Mouse (Mus musculus) midbrain, embryonic 13.5 days (tissue): Measurements from ENCODE around the gene Inafm2. TPM values are rescaled to one million over a fixed set of nuclear protein-coding genes. Genes with fewer than 3 reads are reported as not detected.

Experiments
- ATAC-seq: fragments of 200-750 bp; cut with Nextera tagmentation; 2 replicates; pipeline ENCODE4 v1.8.0; 2017; ENCODE audit warnings: mild to moderate bottlenecking, moderate TSS enrichment, moderate library complexity
- H3K27ac ChIP-seq: fragments of 300-500 bp; sonication (generic); 2 replicates; pipeline ENCODE4 v1.5.1; 2015; ENCODE audit warnings: inconsistent platforms, mild to moderate bottlenecking, moderate library complexity
- H3K27me3 ChIP-seq: fragments of 300-500 bp; sonication (generic); 2 replicates; pipeline ENCODE4 v1.6.1; 2015; ENCODE audit warnings: mild to moderate bottlenecking, inconsistent platforms
- H3K36me3 ChIP-seq: fragments of 300-500 bp; sonication (generic); 2 replicates; pipeline ENCODE4 v1.6.1; 2015; ENCODE audit warnings: mild to moderate bottlenecking, inconsistent platforms
- H3K4me1 ChIP-seq: fragments of 300-500 bp; sonication (generic); replicated peaks from 2 replicates; pipeline ENCODE4 v1.6.1; 2015; ENCODE audit warnings: inconsistent platforms
- H3K4me2 ChIP-seq: fragments of 300-500 bp; sonication (generic); replicated peaks from 2 replicates; pipeline ENCODE4 v1.6.1; 2015; ENCODE audit warnings: moderate library complexity, mild to moderate bottlenecking, inconsistent platforms
- H3K4me3 ChIP-seq: fragments of 300-500 bp; sonication (generic); replicated peaks from 2 replicates; pipeline ENCODE4 v1.5.1; 2015; ENCODE audit warnings: mild to moderate bottlenecking, inconsistent platforms
- H3K9ac ChIP-seq: fragments of 300-500 bp; sonication (generic); replicated peaks from 2 replicates; pipeline ENCODE4 v1.6.1; 2015; ENCODE audit warnings: mild to moderate bottlenecking, inconsistent platforms
- H3K9me3 ChIP-seq: fragments of 300-500 bp; sonication (generic); 2 replicates; pipeline ENCODE4 v1.6.1; 2016; ENCODE audit warnings: mild to moderate bottlenecking, inconsistent platforms
- WGBS: fragments of 180-500 bp; shearing (Covaris S2); methylation state at CpG from one replicate; pipeline ENCODE4 v1.1.7; 2015; 5-methylcytosine and 5-hydroxymethylcytosine counted together
- polyA plus RNA-seq: library from polyadenylated mRNA; unstranded; fragments of >200 nt; fragmentation: Nextera tagmentation; extraction: Ambion mirVana; gene quantifications from 2 replicates; pipeline ENCODE4 v1.2.1, GENCODE M21; 2015

Gene Inafm2
- 24.6 and 25.8 TPM in 2 replicates for polyA plus RNA-seq

GRCm38 (mm10) chr2:118745232-118745884, at the start of gene Inafm2:
Gene Inafm2, plus strand, starts transcription at chr2:118745758.
- peak; percentile 91 for ATAC-seq
- under 1% methylated on average over 55 of the region's 57 CpGs for WGBS
- Histone ChIP-seq H3K4me3 (peak within 1 kb of the TSS; percentile 73), H3K9me3 (no peaks in the 10 kb centered on the region), H3K27me3 (peaks cover 28% of the 10 kb centered on the region), H3K27ac (peak within 1 kb of the TSS; percentile 77), H3K36me3 (no peaks in the 10 kb centered on the region), H3K4me2 (peak within 1 kb of the TSS; percentile 83), H3K4me1 (peaks cover 50% of the 10 kb centered on the region), H3K9ac (peak within 1 kb of the TSS; percentile 92)

DNA sequence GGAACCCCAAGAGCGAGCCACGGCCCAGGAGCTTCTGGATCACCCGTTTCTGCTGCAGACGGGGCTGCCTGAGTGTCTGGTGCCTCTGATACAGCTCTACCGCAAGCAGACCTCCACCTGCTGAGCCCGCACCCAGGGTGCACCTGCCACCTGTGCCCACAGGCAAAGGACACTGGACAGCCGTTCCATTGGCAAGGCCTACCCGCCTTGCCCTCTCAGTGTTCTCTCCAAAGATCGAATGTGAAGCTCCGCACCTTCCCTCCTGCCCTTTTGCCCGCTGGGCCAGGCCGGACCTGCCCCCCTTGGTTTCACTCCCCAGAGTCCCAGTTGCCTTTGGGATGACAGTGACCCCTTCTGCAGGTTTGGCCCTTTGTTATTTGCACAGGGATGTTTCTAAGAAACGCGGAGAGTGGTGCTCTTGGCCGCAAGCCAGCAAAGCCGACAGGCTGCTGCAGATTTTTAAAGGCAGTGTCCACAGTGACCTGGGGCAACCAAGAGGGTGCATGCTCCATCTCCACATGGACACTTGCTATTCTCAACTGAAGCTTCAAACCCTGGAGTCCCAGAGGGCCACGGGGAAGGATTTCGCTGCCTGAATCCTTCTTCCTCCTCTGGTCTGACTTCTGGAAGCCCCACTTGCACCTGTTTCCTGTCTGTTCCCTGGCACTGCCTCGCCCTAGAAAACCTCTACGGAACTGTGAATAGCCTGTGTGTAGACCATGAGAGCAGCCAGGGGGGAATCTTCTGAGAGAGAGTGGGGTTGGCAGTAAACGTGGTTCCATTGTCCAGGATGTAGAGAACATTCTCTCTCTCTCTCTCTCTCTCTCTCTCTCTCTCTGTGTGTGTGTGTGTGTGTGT, 48.9 kb upstream of the Inafm2 start:
- Histone ChIP-seq H3K4me1 (peaks cover 23% of the 10 kb centered on the region), H3K27ac (no peak overlapping the region), H3K36me3 (no peaks in the 10 kb centered on the region; the same call in 1 of the 2 replicates), H3K27me3 (peaks cover 78% of the 10 kb centered on the region), H3K4me2 (no peak overlapping the region), H3K9ac (no peak overlapping the region), H3K4me3 (no peak overlapping the region), H3K9me3 (no peaks in the 10 kb centered on the region)
- ATAC-seq = no peak
- WGBS = 53% methylated on average over 21 of the region's 21 CpGs

DNA sequence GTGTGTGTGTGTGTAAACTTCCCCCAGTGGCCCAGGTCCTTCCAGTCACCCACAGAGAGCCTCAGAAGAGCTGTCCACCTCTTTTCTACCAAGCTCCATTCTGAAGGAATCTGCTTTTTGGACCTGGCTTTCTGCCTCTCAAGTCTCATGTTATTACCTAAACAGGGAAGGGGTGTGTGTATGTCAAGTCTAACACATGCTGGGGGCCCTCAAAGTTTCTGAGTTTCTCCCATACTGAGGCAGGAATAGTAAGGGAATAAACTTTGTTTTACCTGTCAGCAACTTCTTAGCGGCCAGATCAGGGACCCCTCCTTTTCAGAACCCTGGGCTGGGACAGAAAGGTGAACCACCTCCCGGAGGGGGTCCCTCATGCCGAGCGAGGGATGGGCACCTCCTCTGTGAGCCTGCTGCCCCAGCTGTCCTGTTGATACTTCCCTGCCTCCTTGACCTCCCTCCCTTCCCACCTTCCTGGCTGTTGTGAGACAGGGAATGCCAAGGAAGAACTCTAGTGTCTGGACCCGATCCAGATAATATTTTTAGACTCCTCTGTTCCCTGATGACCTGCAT, 48.2 kb upstream of the Inafm2 start:
- Histone ChIP-seq H3K36me3 (no peaks in the 10 kb centered on the region; the same call in 1 of the 2 replicates), H3K4me3 (no peak overlapping the region), H3K27ac (no peak overlapping the region), H3K4me2 (no peak overlapping the region), H3K9me3 (no peaks in the 10 kb centered on the region), H3K4me1 (peaks cover 27% of the 10 kb centered on the region), H3K9ac (no peak overlapping the region), H3K27me3 (peaks cover 85% of the 10 kb centered on the region)
- ATAC-seq = no peak
- WGBS = 57% methylated on average over 5 of the region's 5 CpGs

GRCm38 (mm10) chr2:118697955-118698354, 47.6 kb upstream of the Inafm2 start:
- H3K4me1 ChIP-seq = peaks cover 33% of the 10 kb centered on the region
- H3K9me3 ChIP-seq = no peaks in the 10 kb centered on the region
- peaks cover 91% of the 10 kb centered on the region for H3K27me3 ChIP-seq
- H3K4me2 ChIP-seq = no peak overlapping the region
- no peak overlapping the region for H3K4me3 ChIP-seq
- H3K27ac ChIP-seq = no peak overlapping the region
- ATAC-seq = no peak
- WGBS = 46% methylated on average over 7 of the region's 7 CpGs
- H3K9ac ChIP-seq = no peak overlapping the region
- H3K36me3 ChIP-seq = no peaks in the 10 kb centered on the region; the same call in 1 of the 2 replicates

DNA sequence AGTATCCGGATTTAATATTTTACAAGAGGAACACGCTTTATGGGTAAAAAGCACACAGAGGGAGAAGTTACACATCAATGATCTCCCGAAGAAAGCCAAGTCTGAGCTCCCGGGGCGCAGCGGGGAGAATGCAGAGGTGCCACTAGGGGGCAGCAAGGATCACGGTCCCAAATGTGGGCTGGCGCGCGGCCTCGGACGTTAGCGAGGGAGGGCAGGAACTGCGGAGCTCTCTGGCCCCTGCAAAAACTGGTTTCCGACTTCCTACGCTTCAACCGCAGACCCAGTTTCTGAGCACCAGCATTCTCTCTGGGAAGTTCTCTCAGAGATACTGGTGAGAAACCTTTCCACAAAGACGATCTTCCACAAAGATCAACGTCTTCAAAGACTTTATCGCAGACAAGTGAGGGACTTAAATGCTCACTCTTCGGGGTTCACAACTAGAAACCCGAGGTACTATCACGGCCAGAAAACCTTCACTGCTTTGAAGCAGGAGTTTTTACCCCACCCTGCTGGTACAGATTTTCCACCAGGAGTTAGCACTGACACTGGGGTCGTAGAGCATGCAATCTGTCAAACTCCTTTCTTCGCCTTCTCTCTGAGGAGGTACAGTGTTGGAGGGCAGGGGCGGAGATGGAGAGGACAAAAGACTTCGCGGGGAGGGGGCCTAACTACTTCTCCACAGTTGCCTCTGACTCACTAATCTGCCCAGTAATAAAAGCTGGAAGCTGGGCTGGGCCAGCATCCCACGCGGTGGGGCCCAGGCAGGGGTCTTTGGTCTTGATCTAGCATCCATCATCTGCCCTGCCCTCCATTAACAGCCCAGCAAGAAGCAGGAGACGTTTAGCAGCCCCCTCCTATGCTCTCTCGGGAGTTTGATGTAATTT, 45.1 kb upstream of the Inafm2 start:
- H3K36me3 ChIP-seq = no peaks in the 10 kb centered on the region
- H3K27me3 ChIP-seq = peaks cover 92% of the 10 kb centered on the region
- no peak overlapping the region for H3K9ac ChIP-seq
- no peaks in the 10 kb centered on the region for H3K9me3 ChIP-seq
- H3K4me2 ChIP-seq = peak overlapping the region; percentile 48
- peaks cover 49% of the 10 kb centered on the region for H3K4me1 ChIP-seq
- ATAC-seq = peak; percentile 25; the same call in 1 of the 2 replicates
- WGBS = 2% methylated on average over 32 of the region's 32 CpGs
- peak overlapping the region; percentile 23 for H3K4me3 ChIP-seq
- no peak overlapping the region for H3K27ac ChIP-seq

GRCm38 (mm10) chr2:118701161-118701560, 44.4 kb upstream of the Inafm2 start:
- Histone ChIP-seq H3K9me3 (no peaks in the 10 kb centered on the region), H3K27me3 (peaks cover 95% of the 10 kb centered on the region), H3K36me3 (no peaks in the 10 kb centered on the region), H3K9ac (no peak overlapping the region), H3K4me3 (no peak overlapping the region), H3K4me2 (peak overlapping the region; percentile 48), H3K4me1 (peaks cover 47% of the 10 kb centered on the region), H3K27ac (no peak overlapping the region)
- 3% methylated on average over 5 of the region's 5 CpGs for WGBS
- ATAC-seq = no peak

- Histone ChIP-seq H3K36me3 (no peaks in the 10 kb centered on the region), H3K9me3 (no peaks in the 10 kb centered on the region), H3K4me2 (peak overlapping the region; percentile 69), H3K27me3 (peaks cover 95% of the 10 kb centered on the region), H3K9ac (peak overlapping the region; percentile 39; the same call in 1 of the 2 replicates), H3K4me3 (peak overlapping the region; percentile 44), H3K27ac (no peak overlapping the region), H3K4me1 (peaks cover 48% of the 10 kb centered on the region)
- ATAC-seq = 0 out of 2 replicates have a peak, but pooled peaks have one; percentile 7
- 3% methylated on average over 48 of the region's 51 CpGs for WGBS
These were observed 43.3 kb upstream of the Inafm2 start for GRCm38 (mm10) chr2:118701971-118702882.

DNA sequence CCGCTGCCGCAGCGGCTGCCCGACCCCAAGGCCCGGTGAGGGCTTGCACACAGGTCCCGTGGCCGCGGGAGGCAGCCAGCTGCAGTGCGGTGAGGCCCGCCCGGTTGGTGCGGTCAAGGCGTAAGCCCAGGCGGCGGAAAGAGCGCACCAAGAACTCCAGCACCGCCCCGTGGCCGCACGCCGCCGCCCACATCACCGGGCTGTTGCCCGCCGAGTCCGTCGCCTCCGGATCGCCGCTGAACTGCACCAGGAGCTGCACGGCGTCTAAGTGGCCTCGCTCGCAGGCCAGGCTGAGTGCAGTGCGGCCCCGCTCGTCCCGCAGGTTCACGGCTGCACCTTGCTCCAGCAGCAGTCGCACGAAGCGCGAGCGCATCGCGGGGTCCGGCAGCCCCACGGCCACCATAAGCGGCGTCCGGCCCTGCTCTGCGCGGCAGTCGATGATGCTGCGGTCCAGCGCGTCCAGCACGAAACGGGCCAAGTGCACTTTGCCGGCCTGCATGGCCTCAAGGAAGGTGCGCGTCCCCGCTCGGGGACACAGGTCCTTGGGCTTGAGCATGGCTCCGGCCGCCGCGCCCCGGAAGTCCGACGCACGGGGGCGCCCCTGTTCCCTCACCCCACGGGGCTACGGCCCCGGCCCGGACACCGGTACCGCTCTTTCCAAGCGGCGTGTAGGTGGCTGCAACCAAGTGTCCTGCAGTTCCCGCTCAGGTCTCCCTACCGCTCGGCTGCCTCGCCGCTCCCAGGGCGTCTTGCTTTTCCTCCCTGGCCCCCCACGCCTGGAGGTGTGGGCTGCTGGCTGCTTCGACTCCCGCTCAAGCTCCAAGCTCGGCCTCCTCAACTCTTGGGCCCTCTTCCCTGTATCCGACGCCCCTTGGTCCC, 42.4 kb upstream of the Inafm2 start:
- Histone ChIP-seq H3K4me1 (peaks cover 48% of the 10 kb centered on the region), H3K36me3 (no peaks in the 10 kb centered on the region), H3K4me2 (peak overlapping the region; percentile 69), H3K9me3 (no peaks in the 10 kb centered on the region), H3K27ac (no peak overlapping the region), H3K27me3 (peaks cover 95% of the 10 kb centered on the region), H3K9ac (peak overlapping the region; percentile 39), H3K4me3 (peak overlapping the region; percentile 44)
- WGBS = under 1% methylated on average over 80 of the region's 93 CpGs
- peak; percentile 37 for ATAC-seq

DNA sequence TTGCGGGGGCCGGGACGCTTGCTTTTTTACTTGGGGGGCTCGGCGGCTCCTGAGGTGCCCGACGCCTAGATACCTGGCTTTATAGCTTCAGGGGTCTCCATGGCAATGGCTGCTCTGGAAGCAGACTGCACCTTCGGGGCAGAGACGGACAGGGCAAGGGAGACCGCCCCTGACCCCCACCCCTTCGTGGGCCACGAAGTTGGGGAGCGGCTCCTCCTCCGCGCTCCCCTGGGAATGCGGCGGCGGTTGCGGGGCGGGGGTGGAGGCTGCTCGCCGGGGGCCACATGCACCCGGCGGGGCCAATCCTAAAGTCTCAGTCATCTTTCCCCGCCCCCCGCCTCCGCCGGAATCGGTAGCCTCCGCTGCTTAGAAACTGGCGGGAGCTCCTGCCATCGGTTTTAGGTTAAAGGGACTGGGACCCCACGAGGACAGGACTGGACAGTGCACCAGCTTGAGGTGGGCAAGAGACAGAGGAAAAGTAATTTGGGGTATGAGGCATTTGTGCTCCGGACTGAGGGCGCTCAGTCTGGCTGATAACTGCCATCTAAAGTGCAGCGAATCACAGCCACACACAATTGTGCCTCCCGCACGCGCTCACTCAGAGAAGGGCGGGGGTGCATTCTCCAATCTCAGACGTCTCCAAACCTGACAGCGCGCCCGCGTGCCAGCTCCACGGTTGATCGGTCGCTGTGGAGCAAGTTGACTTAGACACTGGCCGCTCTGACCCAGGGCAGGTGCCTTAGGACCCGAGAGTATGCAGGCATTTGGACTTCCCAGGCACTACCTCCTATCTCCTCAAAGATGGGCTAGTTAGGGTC, 41.4 kb upstream of the Inafm2 start, which contains the start of gene Ankrd63:
TSS of gene Ankrd63 (minus strand) at position 51 of the 818 bp plus-strand sequence.
- no peak within 1 kb of the TSS for H3K27ac ChIP-seq
- peak within 1 kb of the TSS; percentile 44 for H3K4me3 ChIP-seq
- ATAC-seq = no peak
- H3K9me3 ChIP-seq = no peaks in the 10 kb centered on the region
- H3K27me3 ChIP-seq = peaks cover 100% of the 10 kb centered on the region
- peak within 1 kb of the TSS; percentile 69 for H3K4me2 ChIP-seq
- peaks cover 48% of the 10 kb centered on the region for H3K4me1 ChIP-seq
- H3K9ac ChIP-seq = peak within 1 kb of the TSS; percentile 39
- no peaks in the 10 kb centered on the region for H3K36me3 ChIP-seq
- under 1% methylated on average over 50 of the region's 50 CpGs for WGBS
